Mouse (Mus musculus) left cerebral cortex, postnatal 4 days (tissue): ENCODE data around the gene Alyref. TPM values are rescaled to one million over a fixed set of nuclear protein-coding genes. Genes with fewer than 3 reads are reported as not detected.

Experiments used
- DNase-seq: peaks from one replicate; pipeline ENCODE4 v3.0.0-alpha.2; 2022
- intact Hi-C: fragments of 180-260 bp; cut with DNase I; formaldehyde crosslinking; loops from one replicate; pipeline ENCODE4 v1.15.1; 2025
- microRNA-seq: library from miRNA; unstranded; fragments of <30 nt; microRNA quantifications from one replicate; pipeline ENCODE4 v1.2.0, GENCODE M21; 2022
- total RNA-seq, 2 experiments: library from RNA; stranded (reverse); gene quantifications; 2 replicates each; pipeline ENCODE4 v1.2.3; 2021

Gene Alyref
- total RNA-seq, 2 experiments from 2014 or later = 111 to 113 TPM

DNA sequence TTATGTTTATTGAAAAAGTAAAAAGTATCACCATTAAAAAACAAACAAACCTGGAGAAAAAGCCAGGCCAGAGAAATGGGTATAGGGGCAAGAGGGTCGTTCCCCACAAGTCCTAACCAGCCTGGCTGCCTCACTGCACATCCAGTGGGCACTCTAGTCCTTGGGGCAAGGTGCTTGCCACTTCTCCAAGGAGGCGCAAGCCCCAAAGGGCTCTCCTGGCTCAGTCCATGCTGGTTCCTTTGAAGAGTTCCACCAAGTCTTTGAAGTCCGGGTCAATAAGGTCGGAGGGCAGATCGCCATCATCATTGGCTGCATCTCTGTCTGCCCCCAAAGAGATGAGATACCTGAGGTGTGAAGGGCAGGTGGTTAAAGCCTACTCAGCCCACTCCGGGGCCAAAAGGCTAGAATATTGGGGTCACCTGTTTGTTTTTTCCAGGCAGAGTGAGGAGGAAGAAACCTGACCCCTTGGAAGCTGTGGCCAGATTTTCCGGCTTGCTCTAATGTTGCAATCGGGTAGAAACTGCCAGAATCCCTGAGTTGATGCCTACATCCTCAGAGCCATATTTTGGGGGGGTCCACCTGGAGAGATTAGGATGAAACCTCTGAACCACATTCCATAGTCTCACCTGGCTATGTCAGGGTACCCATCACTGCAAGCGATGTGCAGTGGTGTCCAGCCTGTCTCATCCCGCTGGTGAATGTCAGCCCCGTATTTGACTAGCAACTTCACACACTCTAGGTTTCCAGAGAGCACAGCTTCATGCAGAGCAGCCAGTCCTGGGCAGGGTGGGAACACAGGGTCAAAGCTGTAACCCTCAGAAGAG, 48.0 kb downstream of the Alyref start:
- no peak for DNase-seq
- intact Hi-C loops = no loop called here

DNA sequence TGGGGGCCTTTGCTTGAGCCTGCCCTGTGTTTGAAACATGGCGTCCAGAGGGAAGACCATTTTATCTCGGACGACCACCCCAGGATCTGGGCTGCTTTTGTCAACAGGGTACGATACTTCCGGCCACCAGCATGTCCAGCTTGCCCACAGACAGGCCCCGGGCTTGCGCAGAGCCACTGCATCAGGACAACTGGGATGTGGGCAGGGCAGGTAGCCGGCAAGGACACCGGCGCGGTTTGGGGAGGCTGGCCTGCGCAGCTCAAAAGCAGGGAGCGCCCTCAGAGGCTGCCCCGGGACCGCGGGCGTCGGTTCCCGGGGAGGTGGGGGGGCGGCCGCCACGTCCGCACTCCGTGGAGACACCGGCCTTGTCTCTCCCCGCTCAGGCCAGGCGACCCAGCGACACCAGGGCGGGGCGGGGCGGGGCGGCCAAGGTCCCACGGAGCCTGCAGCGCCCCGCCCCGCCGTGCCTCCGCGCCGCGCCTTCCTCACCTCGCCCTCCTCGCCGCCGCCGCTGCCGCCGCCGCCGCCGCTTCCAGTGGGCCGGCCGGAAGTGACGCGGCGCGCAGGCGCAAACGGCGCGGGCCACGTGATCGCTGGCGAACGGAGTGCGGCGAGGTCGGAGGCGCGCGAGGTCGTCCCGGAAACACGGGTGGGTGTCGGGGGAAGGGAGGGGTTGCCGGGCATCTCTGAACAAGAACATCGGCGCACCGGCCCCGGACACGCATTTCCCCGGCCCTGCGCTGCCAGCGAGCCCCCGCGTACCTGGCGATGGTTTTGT, 48.8 kb downstream of the Alyref start, which contains the start of gene Mcrip1:
TSS of gene Mcrip1 (minus strand) at position 560 of the 778 bp plus-strand sequence.
- peak; percentile 95 for DNase-seq
- intact Hi-C loops = no loop called here

DNA sequence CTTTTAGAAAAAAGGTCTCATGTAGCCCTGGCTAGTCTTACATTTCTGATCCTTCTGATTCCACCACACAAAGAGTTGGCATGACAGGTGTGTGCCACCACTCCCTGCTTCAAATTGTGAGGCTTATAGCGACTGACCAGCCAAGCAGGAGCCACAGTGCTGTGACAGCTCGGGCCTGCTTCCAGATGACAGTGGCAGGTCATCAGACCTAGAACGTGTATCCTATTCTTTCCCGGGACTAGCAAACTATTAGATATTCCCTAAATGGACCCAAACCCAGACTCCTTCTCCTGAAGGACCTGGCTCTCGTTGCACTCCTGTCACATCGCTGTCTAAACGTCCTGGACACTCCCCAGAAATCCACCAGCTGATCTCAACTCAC, 49.4 kb downstream of the Alyref start:
- DNase-seq = no peak
- intact Hi-C loops = no loop called here

DNA sequence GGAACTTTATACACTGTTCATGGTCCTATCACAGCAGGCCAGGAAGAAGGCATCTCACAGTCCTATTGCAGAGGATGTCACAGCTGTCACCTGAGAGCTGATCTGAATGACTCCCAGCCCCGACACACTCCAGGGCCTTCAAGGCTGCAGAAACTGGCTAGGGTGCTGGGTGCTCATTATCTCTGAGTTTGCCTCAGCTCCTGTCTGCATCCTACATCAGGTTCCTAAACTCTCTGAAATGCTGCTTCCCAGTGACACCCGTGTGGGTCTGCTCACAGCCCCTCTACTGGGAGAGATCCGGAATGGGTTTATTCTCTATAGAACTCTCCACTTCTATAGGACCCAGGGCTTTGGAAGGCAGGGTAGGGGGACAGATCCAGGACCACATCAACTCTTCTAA, 50.0 kb downstream of the Alyref start:
- intact Hi-C loops = no loop called here

DNA sequence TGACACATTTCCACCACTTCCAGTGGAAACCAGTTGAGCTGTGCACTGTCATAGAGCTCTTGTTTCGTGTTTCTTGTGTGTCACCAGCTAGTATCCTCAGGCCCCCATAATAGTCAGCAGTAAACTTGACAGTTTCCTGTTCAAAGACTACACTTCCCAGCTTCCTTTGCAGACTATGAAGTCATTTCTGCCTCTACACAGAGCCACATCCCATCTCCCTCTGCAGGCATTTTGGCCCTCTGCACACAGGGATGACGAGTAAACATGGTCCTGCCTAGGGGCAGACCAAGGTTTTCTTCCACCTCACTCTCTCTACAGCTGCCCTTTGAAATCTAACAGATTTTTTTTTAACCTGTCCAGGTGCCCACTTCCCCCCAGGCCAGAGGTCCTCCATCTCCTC, 50.7 kb downstream of the Alyref start:
- DNase-seq = no peak
- intact Hi-C loops = no loop called here

More for the DNA sequence above, 50.0 kb downstream of the Alyref start:
- DNase-seq = no peak

DNA sequence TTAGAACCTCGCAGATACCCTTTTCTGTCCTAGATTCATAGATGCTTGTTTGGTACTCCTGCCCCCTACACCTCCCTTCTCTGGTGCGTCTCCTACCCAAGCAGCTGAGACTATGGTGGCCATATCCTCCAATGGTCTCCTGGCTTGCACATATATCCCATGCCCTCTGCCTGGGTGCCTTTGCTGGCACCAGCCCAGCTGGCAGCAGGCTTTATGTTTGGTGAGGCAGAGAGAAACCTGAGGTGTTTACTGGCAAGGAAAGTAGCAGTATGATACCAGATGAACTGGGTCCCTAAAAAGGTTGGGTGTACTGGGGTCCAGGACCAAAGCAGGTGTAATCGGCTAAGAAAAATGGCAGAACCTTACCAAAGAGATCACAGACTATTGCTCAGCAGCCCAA, 52.2 kb downstream of the Alyref start:
- DNase-seq = no peak
- intact Hi-C loops = no loop called here

DNA sequence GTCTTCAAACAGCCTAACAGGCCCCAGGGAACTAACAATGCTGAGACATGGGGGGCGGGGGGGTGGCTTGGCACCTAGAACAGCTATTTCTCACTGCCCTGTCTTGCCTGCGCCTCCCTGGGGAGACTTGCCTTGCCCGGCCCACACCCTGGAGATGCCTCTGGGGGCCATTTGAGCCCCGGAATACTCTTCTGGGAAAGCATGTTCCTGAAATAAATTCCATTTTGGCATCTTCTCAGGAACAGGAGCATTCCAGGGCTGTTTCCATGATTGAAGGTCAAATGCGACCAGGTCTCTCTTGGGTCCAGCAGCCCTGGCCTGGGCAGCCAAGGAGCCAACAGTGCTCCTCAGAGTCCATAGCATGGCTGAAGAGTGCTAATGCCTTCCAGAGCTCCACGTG, 55.8 kb downstream of the Alyref start:
- DNase-seq = no peak
- intact Hi-C loops = no loop called here

Small RNA genes within 50 kb of the gene (microRNA-seq; reads per million reads assigned to microRNA genes)
- not detected for gene Mir6936

Other genes starting within 250 kb of the Alyref start
- 1,000 to 10,000 TPM; 3,514 to 3,537 TPM for gene Actg1, start 249.8 kb downstream of the Alyref start, total RNA-seq
- under 1 TPM; 0.42 to 0.44 TPM for gene Fscn2, start 236.8 kb downstream of the Alyref start, total RNA-seq
- 100 to 1,000 TPM in 1 of 2 experiments, 10 to 100 TPM in 1; 94.5 to 100 TPM for gene Faap100, start 219.6 kb downstream of the Alyref start, total RNA-seq
- gene Nploc4, start 160.7 kb downstream of the Alyref start, total RNA-seq = 10 to 100 TPM; 63.8 to 66.2 TPM
- 10 to 100 TPM in 1 of 2 experiments, under 1 TPM in 1; 0.77 to 13.3 TPM for gene Tspan10, start 155.7 kb downstream of the Alyref start, total RNA-seq
- gene Pde6g, start 144.9 kb downstream of the Alyref start, total RNA-seq = under 1 TPM; 0.22 to 0.32 TPM
- gene Oxld1, start 140.3 kb downstream of the Alyref start, total RNA-seq = 1 to 10 TPM; 7.9 to 9.6 TPM
- gene Ccdc137, start 140.2 kb downstream of the Alyref start, total RNA-seq = 10 to 100 TPM; 21.2 to 24.6 TPM
- gene Arl16, start 130.8 kb downstream of the Alyref start, total RNA-seq = 10 to 100 TPM; 43.9 to 46.0 TPM
- gene Mrpl12, start 113.8 kb downstream of the Alyref start, total RNA-seq = 10 to 100 TPM; 74.4 to 74.5 TPM
- gene Slc25a10, start 106.5 kb downstream of the Alyref start, total RNA-seq = 10 to 100 TPM; 27.2 to 27.6 TPM
- gene Gcgr, start 67.7 kb downstream of the Alyref start, total RNA-seq = under 1 TPM in 1 of 2 experiments, not detected in 1; 0.18 TPM
- gene Mcrip1, start 48.6 kb downstream of the Alyref start, total RNA-seq = 100 to 1,000 TPM; 105 to 113 TPM
- not detected for gene Ppp1r27, start 47.2 kb downstream of the Alyref start, total RNA-seq
- gene P4hb, start 25.1 kb downstream of the Alyref start, total RNA-seq = 100 to 1,000 TPM; 187 to 203 TPM
- gene Arhgdia, start 16.7 kb downstream of the Alyref start, total RNA-seq = 100 to 1,000 TPM; 351 to 368 TPM
- gene Anapc11, start 56 bp upstream of the Alyref start, total RNA-seq = 100 to 1,000 TPM; 113 to 115 TPM
- 1 to 10 TPM in 1 of 2 experiments, not detected in 1; 1.4 TPM for gene Npb, start 10.1 kb upstream of the Alyref start, total RNA-seq
- gene Pcyt2, start 19.6 kb upstream of the Alyref start, total RNA-seq = 100 to 1,000 TPM; 144 to 168 TPM
- gene Sirt7, start 26.9 kb upstream of the Alyref start, total RNA-seq = 10 to 100 TPM; 37.5 to 38.0 TPM
- gene Mafg, start 35.2 kb upstream of the Alyref start, total RNA-seq = 10 to 100 TPM; 83.3 to 85.8 TPM
- 1 to 10 TPM; 6.1 to 8.3 TPM for gene Pycr1, start 45.4 kb upstream of the Alyref start, total RNA-seq
- gene Myadml2, start 49.8 kb upstream of the Alyref start, total RNA-seq = 1 to 10 TPM; 1.0 to 2.9 TPM
- 1 to 10 TPM; 4.7 to 7.8 TPM for gene Notum, start 62.8 kb upstream of the Alyref start, total RNA-seq
- 10 to 100 TPM; 79.1 TPM for gene Aspscr1, start 74.6 kb upstream of the Alyref start, total RNA-seq
- 10 to 100 TPM; 31.2 to 35.1 TPM for gene Cenpx, start 115.4 kb upstream of the Alyref start, total RNA-seq
- gene Lrrc45, start 115.6 kb upstream of the Alyref start, total RNA-seq = 10 to 100 TPM; 76.4 to 78.9 TPM
- gene Rac3, start 123.1 kb upstream of the Alyref start, total RNA-seq = 100 to 1,000 TPM; 505 to 551 TPM
- gene Dcxr, start 128.9 kb upstream of the Alyref start, total RNA-seq = 1 to 10 TPM; 2.5 to 3.2 TPM
- gene Cbr2, start 133.7 kb upstream of the Alyref start, total RNA-seq = 1 to 10 TPM; 2.9 to 3.0 TPM
- 10 to 100 TPM; 29.6 to 85.6 TPM for gene Hmga1b, start 164.4 kb upstream of the Alyref start, total RNA-seq
- 10 to 100 TPM; 82.1 to 87.1 TPM for gene Rfng, start 185.8 kb upstream of the Alyref start, total RNA-seq
- 100 to 1,000 TPM; 142 to 154 TPM for gene Gps1, start 185.9 kb upstream of the Alyref start, total RNA-seq
- 10 to 100 TPM; 40.2 to 45.5 TPM for gene Dus1l, start 198.0 kb upstream of the Alyref start, total RNA-seq
- gene Fasn, start 226.2 kb upstream of the Alyref start, total RNA-seq = 100 to 1,000 TPM; 448 to 457 TPM